Mouse (Mus musculus): ENCODE measurements around the gene Gm21915. TPM values are rescaled to one million over a fixed set of nuclear protein-coding genes. Genes with fewer than 3 reads are reported as not detected.

Gene Gm21915
- polyA plus RNA-seq, 2 experiments, result not detected

GRCm38 (mm10) chr9:40711654-40712053 is 41.2 kb downstream of the Gm21915 start:
- no peaks in the 10 kb centered on the region for H3K27me3 ChIP-seq (ENCODE audit: control insufficient read depth, insufficient read depth, low read length)
- ATAC-seq (ENCODE audit: insufficient read depth), result no peak
- H3K36me3 ChIP-seq (replicated peaks; ENCODE audit: control insufficient read depth, insufficient read depth, low read depth), result no peaks in the 10 kb centered on the region
- H3K27ac ChIP-seq, result no peak overlapping the region
- H3K9me3 ChIP-seq (ENCODE audit: control insufficient read depth, low read length), result no peaks in the 10 kb centered on the region
- H3K4me1 ChIP-seq (replicated peaks; ENCODE audit: control insufficient read depth in 2 of 2, insufficient read depth in 2 of 2, low read length in 1 of 2), result no peaks in the 10 kb centered on the region
- TF ChIP-seq EP300 (IDR thresholded peaks at IDR 0.05; ENCODE audit: low read depth) (no peak), CTCF (IDR thresholded peaks at IDR 0.05; ENCODE audit: low read depth) (no peak)
- DNase-seq (ENCODE audit: low read depth in 3 of 3, low spot score in 3 of 3), result peak in 2 of 3 experiments; percentile 7 to 24
- H3K4me3 ChIP-seq (ENCODE audit: insufficient read depth in 1 of 2, low read depth in 2 of 2, low read length in 2 of 2), result no peak overlapping the region
- no peak overlapping the region for H3K9ac ChIP-seq (replicated peaks)
- H3K4me2 ChIP-seq (ENCODE audit: low read depth), result no peak overlapping the region
- 51% methylated on average over 4 of the region's 4 CpGs for WGBS (ENCODE audit: insufficient replicate concordance)

- Histone ChIP-seq H3K27ac (no peak overlapping the region), H3K27me3 (ENCODE audit: control insufficient read depth, insufficient read depth, low read length) (no peaks in the 10 kb centered on the region), H3K36me3 (replicated peaks; ENCODE audit: control insufficient read depth, insufficient read depth, low read depth) (no peaks in the 10 kb centered on the region), H3K4me2 (ENCODE audit: low read depth) (no peak overlapping the region), H3K9me3 (ENCODE audit: control insufficient read depth, low read length) (no peaks in the 10 kb centered on the region), H3K4me3 (ENCODE audit: insufficient read depth in 1 of 2, low read depth in 2 of 2, low read length in 2 of 2) (no peak overlapping the region), H3K9ac (replicated peaks) (no peak overlapping the region), H3K4me1 (replicated peaks; ENCODE audit: control insufficient read depth in 2 of 2, insufficient read depth in 2 of 2, low read length in 1 of 2) (peaks cover 0 to 2% of the 10 kb centered on the region in 2 experiments; a peak in 1 of 4 replicates)
- TF ChIP-seq EP300 (IDR thresholded peaks at IDR 0.05; ENCODE audit: low read depth) (no peak), CTCF (IDR thresholded peaks at IDR 0.05; ENCODE audit: low read depth) (no peak)
- ATAC-seq (ENCODE audit: insufficient read depth) (no peak), DNase-seq (ENCODE audit: low read depth in 3 of 3, low spot score in 3 of 3) (no peak)
- WGBS (ENCODE audit: insufficient replicate concordance), result 49% methylated on average over 18 of the region's 18 CpGs
Measured at GRCm38 (mm10) chr9:40717182-40717874, 46.9 kb downstream of the Gm21915 start.

GRCm38 (mm10) chr9:40717875-40718185 is 47.4 kb downstream of the Gm21915 start:
- DNase-seq (ENCODE audit: low read depth in 3 of 3, low spot score in 3 of 3) (no peak), ATAC-seq (ENCODE audit: insufficient read depth) (no peak)
- Histone ChIP-seq H3K4me1 (replicated peaks; ENCODE audit: control insufficient read depth in 2 of 2, insufficient read depth in 2 of 2, low read length in 1 of 2) (peaks cover 0 to 2% of the 10 kb centered on the region in 2 experiments; a peak in 1 of 4 replicates), H3K36me3 (replicated peaks; ENCODE audit: control insufficient read depth, insufficient read depth, low read depth) (no peaks in the 10 kb centered on the region), H3K9ac (replicated peaks) (no peak overlapping the region), H3K27me3 (ENCODE audit: control insufficient read depth, insufficient read depth, low read length) (no peaks in the 10 kb centered on the region), H3K9me3 (ENCODE audit: control insufficient read depth, low read length) (no peaks in the 10 kb centered on the region), H3K4me3 (ENCODE audit: insufficient read depth in 1 of 2, low read depth in 2 of 2, low read length in 2 of 2) (no peak overlapping the region), H3K27ac (no peak overlapping the region), H3K4me2 (ENCODE audit: low read depth) (no peak overlapping the region)
- WGBS (ENCODE audit: insufficient replicate concordance), result 36% methylated on average over 7 of the region's 7 CpGs
- TF ChIP-seq EP300 (IDR thresholded peaks at IDR 0.05; ENCODE audit: low read depth) (no peak), CTCF (IDR thresholded peaks at IDR 0.05; ENCODE audit: low read depth) (no peak)

Other genes with a start within 250 kb of the Gm21915 start
- 1.0 TPM in 2 replicates for gene Gramd1b, start 139.2 kb upstream of the Gm21915 start, polyA plus RNA-seq (2012; rRNA removed)
- gene Gramd1b, start 139.2 kb upstream of the Gm21915 start, polyA plus RNA-seq (2014; fragmentation: Nextera tagmentation; extraction: Ambion mirVana), result 0.48 and 0.71 TPM in 2 replicates
- gene Clmp, start 15.3 kb downstream of the Gm21915 start, polyA plus RNA-seq (2012; rRNA removed), result 0.39 and 0.59 TPM in 2 replicates
- gene Clmp, start 15.3 kb downstream of the Gm21915 start, polyA plus RNA-seq (2014; fragmentation: Nextera tagmentation; extraction: Ambion mirVana), result 0.55 and 0.80 TPM in 2 replicates
- 1,333 and 1,529 TPM in 2 replicates for gene Hspa8, start 130.4 kb downstream of the Gm21915 start, polyA plus RNA-seq (2012; rRNA removed)
- gene Hspa8, start 130.4 kb downstream of the Gm21915 start, polyA plus RNA-seq (2014; fragmentation: Nextera tagmentation; extraction: Ambion mirVana), result 1,148 and 1,204 TPM in 2 replicates
- gene Bsx, start 203.5 kb downstream of the Gm21915 start, polyA plus RNA-seq (2012; rRNA removed), result 0.01 TPM in 1 of 2 replicates, not detected in the other
- gene Bsx, start 203.5 kb downstream of the Gm21915 start, polyA plus RNA-seq (2014; fragmentation: Nextera tagmentation; extraction: Ambion mirVana), result not detected in 2 replicates